Mouse (Mus musculus) adrenal gland, postnatal 14 days (tissue): ENCODE measurements around the gene Zbtb44. TPM values are rescaled to one million over a fixed set of nuclear protein-coding genes. Genes with fewer than 3 reads are reported as not detected.

Source experiments
- DNase-seq: peaks from one replicate; pipeline ENCODE4 v3.0.0; 2021; ENCODE audit warnings: mixed read lengths
- total RNA-seq: library from RNA; stranded (reverse); gene quantifications from 2 replicates; pipeline ENCODE4 v1.2.3, GENCODE M21; 2021

Gene Zbtb44
- total RNA-seq, 1 experiment from 2014 or later: 46.1 TPM

DNA sequence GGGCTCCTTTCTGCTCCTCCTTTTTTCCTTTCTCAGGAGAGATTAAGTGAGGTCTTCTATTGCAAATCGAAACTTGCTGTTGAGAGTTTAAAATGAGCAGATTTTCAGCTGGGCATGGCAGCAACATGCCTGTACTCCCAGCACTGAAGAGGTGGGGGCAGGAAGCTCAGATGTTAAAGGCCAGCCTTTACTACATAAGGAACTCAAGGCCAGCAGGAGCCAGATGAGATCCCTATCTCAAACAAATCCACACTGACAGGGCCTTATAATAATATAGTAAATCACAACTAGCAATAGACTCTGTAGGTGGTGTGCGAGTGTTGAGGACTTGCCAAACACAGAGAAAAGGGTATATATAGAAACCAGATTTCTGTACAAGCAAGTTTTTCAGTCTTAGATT is 28.3 kb downstream of the Zbtb44 start:
- DNase-seq: no peak

DNA sequence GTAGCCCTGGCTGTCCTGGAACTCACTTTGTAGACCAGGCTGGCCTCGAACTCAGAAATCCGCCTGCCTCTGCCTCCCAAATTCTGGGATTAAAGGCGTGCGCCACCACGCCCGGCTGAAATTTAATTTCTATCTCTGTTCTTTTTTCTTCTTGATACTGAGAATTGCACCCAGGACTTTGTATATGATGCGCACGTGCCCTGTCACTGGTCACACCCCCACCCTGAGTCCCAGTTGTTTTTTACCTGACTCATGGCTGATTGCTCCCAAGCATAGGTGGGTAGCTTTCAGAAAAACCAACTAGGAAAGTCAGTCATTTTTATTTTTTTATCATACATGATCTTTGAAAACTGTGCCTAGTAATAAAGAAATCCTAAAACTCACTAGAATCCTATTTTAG is 40.3 kb downstream of the Zbtb44 start:
- DNase-seq: no peak

GRCm38 (mm10) chr9:31072256-31072655 is 41.8 kb downstream of the Zbtb44 start:
- DNase-seq: no peak

- DNase-seq: no peak
Measured at GRCm38 (mm10) chr9:31073797-31074196, 43.4 kb downstream of the Zbtb44 start.

- DNase-seq: no peak
Measured at GRCm38 (mm10) chr9:31074836-31075235, 44.4 kb downstream of the Zbtb44 start.

DNA sequence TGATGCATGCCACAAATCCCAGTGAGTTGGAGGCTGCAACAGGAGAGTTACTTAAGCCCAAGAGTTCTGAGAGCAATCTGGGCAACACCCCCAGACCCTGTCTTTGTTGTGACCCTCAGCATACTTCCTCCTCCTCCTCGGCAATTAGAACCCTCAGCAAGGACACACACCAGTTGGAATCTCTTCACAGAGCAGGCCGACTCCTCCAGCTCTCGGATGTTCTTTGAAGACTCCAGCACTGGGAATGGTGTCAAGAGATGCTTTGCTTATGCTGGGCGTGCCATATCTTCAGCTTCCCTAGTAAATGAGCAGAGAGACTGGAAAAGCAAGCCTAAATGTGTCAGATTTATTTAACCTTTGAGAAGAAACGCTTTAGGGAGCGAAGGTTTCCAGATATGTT is 50.3 kb downstream of the Zbtb44 start:
- no peak for DNase-seq

DNA sequence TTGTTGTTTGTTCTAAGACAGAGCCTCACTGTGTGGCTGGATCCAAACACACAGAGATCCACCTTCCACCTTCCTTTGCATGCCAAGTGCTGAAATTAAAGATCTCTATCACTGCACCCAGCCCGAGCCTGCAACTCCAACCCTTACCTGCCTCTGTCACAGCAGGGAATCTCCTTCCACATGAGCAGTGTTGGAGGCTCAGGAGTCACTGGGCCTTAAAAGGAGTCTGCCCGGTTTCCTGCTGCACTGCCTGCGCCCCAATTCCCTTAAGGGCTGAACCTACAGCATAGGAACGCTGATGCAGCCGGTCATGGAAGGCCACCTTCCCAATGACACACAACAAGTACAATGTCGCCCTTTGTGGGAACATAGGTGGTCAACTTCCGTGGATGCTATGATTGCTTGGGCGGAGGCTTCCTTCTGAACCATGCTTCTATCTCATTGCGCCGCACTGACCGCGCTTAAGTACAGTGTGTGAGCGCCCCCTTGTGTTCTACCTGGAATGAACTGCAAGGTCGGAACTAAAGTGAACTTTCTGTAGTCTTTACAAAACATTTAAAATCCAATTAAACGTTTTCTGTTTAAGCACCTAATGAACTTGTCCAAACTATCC is 51.7 kb downstream of the Zbtb44 start:
- peak; percentile 86 for DNase-seq

GRCm38 (mm10) chr9:31082771-31083170 is 52.3 kb downstream of the Zbtb44 start:
- DNase-seq: no peak

DNA sequence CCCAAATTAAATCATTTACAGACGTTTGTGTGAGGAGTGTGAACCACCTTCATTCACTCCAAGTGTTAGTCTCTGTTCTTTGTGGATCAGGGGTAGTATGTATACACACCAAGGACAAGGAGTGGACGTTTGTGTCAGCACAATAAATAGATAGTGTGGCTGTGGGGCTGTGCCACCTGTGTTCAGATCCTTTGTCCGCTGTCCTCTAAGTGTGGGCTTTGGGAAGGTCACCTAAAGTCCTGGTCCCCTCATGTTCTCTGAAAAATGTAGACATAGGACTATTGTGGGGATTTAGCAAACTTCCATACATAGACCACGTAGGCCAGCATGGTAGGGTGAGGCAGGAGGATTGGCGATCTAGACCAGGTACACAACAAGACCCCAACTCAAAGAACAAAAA is 55.1 kb downstream of the Zbtb44 start:
- no peak for DNase-seq

DNA sequence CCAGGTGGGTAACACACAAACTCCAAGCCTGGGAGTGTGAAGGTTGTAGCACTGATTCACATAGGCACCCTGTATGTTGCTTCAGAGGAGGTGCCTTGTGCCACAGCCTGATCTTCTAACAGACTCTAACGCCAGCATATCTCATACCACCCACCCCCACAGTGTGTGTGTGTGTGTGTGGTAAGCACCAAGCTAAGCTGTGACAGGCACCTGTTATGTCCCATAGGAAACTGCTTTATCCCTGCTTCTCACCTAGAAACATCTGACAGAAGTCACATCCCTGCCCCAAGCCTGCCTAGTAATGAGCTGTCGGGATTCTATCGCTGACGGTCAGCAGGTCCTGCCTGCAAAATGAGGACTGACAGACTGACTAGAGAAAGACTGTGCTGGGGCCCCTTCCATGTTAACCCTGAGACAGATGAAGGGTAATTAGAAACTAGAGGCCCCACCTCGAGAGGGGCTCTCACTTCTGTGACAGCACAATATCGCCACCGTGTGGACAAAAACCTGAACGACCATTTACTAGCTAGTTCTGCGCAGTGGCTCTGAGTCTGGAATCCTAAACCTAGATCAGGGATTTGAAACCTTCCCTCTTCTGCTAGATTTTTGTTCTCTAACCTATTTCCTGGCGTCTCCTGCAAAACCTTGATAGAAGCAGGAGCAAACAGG is 55.8 kb downstream of the Zbtb44 start:
- DNase-seq: peak; percentile 77

DNA sequence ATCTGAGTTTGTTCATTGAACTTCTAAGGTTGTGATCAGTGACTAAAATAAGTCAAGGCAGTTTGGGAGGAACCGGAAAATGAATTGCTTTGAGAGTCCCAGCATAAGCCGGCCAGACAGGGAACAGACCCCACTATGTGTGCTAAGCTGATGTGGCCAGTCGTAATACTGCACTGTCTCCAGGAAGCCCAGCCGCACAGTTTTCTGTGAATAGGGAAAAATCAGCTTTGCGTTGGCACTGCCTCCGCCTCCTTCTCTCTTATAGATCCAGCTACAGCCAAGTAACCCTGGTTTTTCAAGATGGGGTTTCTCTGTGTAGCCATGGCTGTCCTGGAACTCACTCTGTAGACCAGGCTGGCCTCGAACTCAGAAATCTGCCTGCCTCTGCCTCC is 56.3 kb downstream of the Zbtb44 start:
- no peak for DNase-seq

DNA sequence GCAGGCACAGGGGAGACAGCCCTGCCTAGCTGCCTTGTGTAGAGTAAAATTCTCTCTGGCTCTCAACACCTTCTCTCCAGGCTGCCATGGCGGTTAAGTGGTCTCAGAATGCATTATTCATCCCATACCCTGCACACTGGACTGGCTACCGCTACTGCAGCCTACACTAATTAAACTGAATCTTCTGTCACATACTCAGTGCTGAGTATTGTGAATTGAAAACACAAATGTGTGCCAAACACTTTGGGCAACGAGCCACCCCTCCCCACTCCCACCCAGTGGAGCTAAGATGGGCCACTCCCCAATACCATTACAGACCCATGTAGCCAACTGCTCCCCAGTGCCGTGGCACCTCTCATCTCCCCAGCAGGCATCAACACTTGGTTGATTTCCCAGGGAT is 57.0 kb downstream of the Zbtb44 start:
- DNase-seq: no peak

DNA sequence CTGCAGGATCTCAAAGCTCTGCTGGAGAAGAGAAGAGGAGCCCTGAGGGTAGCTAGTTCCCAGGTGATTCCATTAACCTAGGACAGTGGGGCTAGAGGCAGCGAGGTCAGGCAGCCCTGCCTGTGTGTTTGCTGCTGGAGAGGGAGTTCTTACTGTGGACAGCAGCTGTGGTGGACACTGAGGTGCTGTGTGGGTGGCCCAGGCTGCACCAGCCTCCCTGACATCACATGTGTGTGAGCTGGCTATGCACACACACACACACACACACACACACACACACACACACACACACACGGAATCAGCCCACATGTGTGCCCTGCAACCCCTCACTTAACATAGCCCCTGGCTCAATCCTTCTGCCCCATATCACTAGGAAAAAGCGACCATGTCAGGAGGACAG is 57.7 kb downstream of the Zbtb44 start:
- DNase-seq: no peak

DNA sequence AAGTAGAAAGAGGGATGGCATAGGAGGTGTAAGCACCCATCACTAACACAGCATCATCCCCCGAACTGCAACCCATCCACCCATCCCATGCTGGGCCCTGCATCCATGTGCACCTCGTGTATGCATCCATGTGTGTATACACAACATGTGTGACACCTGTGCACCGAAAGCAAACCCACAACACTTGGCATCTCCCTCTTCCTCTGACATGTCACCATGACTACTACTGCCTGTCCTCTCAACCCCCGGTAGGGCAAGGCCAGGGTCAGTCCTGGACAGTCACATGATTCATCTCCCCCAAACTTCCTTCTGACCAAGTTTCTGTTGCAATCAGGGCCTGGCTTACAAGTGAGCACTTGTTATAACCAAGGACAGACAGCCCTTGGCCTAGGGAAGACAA is 58.4 kb downstream of the Zbtb44 start:
- DNase-seq: peak; percentile 66

DNA sequence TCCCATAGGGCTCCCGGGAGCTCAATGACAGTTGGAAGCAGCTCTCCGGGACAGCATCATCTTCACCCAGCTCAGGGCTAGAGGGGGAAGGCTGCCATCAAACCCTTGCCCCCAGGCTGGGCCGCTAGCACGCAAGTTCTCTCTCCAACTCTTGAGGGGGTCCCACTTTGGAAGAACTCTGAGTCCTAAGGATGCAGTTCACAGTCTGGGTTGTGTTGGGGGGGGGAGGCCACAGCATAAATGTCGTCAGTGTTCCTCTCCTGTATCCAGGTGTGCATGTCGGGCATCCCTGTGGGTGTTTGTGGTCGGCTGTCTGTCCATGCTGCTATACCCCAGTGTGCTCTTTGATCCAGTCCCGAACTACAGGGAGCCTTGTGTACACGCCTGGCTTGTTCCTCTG is 59.1 kb downstream of the Zbtb44 start:
- DNase-seq: no peak

GRCm38 (mm10) chr9:31090081-31091023 is 59.9 kb downstream of the Zbtb44 start:
- DNase-seq: no peak

DNA sequence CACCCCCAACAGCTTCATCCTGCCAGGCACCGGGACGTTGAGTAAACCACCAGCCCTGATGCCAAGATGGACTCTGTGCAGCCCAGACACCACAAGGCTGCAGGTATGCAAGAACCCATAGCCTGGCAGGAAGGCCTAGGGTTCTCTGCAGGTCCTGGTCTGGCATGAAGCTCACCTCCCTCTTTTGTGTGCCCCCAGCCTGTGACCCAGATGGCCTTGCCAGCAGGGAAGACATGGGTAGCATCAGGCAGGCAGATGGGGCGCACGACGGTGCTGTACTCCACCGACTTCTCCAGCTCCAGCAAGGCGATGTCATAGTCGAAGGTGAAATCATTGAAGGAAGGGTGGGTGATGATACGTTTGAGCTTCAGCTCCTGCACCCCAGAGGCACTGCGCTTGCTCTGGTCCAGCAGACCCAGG is 60.7 kb downstream of the Zbtb44 start:
- DNase-seq: no peak

DNA sequence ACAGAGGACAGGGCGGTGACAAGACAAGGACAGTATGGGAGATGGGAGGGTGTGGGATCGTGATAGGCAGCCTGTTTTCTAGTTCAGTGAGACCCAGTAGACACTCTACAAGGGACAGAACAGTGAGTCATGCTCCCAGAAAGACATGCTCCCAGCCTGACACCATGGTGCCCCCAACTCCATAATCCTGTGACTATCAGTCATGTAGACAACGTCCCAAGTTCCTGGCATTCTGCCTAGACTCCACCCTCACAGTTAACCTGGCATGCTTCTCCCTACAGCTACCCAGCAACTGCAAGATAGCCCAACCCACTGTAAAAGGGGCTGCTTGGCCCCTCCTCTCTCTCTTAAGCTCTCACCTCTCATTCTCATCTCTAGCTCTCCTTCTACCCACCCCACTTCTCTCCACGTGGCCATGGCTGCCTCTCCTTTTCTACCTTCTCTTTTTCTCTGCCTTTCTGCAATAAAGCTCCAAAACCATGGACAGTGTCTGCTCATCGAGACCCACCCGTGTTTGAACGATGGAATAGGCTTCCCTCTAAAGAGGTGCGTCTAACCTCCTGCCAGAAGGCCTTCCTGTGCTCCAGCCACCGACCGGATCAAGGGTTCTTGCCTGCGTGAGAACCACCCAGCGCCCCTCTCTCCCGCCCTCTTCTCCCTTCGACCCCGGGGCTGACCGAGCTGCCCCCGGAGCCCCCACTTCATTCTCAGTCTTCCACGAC is 61.8 kb downstream of the Zbtb44 start:
- DNase-seq: no peak

GRCm38 (mm10) chr9:31092833-31093195 is 62.4 kb downstream of the Zbtb44 start:
- no peak for DNase-seq

DNA sequence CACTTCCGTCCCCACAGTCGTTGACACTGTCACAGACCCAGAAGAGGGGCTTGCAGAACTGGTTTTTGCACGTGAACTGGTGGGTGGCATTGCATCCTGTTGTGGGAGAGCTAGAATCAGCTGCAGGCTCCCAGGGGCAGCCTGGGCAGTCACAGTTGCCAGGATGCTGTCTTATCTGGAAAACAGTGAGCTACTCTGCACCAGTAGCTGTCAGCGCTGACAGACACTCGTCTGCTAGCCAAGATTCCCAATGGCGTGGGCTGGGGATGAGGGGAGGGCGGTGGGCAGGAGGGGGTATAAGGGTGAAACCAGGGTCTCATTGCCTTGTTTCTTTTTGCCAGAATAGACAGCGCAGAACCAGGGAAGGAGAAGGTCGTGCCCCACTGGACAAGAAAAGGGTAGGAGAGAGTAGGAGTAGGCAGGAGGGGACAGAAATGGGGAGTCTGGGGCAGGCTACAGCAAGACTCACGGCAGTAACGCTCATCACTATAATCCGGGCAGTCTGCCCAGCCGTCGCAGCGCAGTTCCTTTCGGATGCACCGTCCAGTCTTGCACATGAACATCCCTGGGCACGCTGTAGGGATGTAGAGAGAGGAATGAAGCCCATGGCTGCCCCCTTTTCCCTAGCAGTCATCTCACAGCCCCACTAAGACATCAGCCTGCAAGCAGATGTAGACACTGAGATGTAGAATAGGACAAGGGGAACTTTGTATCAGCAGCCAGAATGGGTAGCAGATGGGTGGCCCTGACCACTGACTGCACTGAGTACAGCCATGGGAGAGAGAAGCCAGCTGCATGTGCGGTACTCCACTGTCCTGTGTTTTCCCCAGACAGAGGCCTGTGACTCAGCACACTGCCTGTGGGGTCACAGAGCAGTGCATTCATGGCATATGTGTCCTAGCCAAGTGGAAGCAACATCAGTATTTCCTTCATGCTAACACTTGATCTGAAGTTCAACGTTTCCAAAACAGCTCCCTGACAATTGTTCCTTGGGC is 66.9 kb downstream of the Zbtb44 start:
- no peak for DNase-seq

- DNase-seq: no peak
Measured at GRCm38 (mm10) chr9:31098118-31098517, 67.7 kb downstream of the Zbtb44 start.
